Mouse (Mus musculus) testis, adult 2 months (tissue): Measurements from ENCODE around the gene Mmp24.

Experiments
- CTCF ChIP-seq: fragments of 200-500 bp; IDR thresholded peaks from 2 replicates; pipeline ENCODE4 v1.5.1; 2012; ENCODE audit warnings: low read depth, mild to moderate bottlenecking, inconsistent platforms, low read length, moderate library complexity; ENCODE audit not compliant: control insufficient read depth, insufficient read depth, insufficient replicate concordance
- POLR2A ChIP-seq: fragments of 200-500 bp; IDR thresholded peaks from 2 replicates; pipeline ENCODE4 v1.6.1; 2012; ENCODE audit warnings: low read depth, mild to moderate bottlenecking, inconsistent platforms, low read length, moderate library complexity; ENCODE audit not compliant: control insufficient read depth

DNA sequence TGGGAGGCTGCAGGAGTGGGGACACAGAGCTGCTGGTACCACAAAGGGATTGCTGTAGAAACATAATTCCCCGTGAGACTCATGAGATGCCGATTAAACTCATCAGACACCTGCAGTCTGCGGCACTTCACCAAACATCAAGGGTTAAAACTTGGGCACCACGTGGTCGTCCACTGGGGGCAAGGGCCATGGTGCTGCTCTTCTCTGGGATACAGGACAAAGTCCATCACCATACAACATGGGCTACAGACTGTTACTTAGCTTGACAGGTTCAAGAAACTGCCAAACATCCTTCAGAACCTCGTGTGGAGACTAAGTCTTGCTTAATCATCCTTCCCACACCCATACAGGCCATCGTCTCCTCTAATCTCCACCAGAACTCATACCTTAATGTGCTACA lies 85.0 kb downstream of the Mmp24 start:
- TF ChIP-seq CTCF (no peak), POLR2A (no peak)
